Mouse (Mus musculus) forebrain, embryonic 16.5 days (tissue): ENCODE data around the gene Wbp1l. TPM values are rescaled to one million over a fixed set of nuclear protein-coding genes. Genes with fewer than 3 reads are reported as not detected.

Experiments used
- ATAC-seq: fragments of 200-750 bp; cut with Nextera tagmentation; 2 replicates; pipeline ENCODE4 v1.8.0; 2017; ENCODE audit warnings: mild to moderate bottlenecking, moderate library complexity
- H3K27ac ChIP-seq: fragments of 300-500 bp; sonication (generic); 2 replicates; pipeline ENCODE4 v1.5.1; 2014; ENCODE audit warnings: low read length, control low read depth
- H3K27me3 ChIP-seq: fragments of 300-500 bp; sonication (generic); replicated peaks from 2 replicates; pipeline ENCODE4 v1.6.1; 2014; ENCODE audit warnings: low read length; ENCODE audit not compliant: control insufficient read depth, insufficient read depth
- H3K36me3 ChIP-seq: fragments of 300-500 bp; sonication (generic); 2 replicates; pipeline ENCODE4 v1.6.1; 2014; ENCODE audit not compliant: control insufficient read depth, insufficient read depth
- H3K4me1 ChIP-seq: fragments of 300-500 bp; sonication (generic); replicated peaks from 2 replicates; pipeline ENCODE4 v1.6.1; 2014; ENCODE audit warnings: low read length; ENCODE audit not compliant: control insufficient read depth, insufficient read depth
- H3K4me2 ChIP-seq: fragments of 300-500 bp; sonication (generic); 2 replicates; pipeline ENCODE4 v1.6.1; 2014; ENCODE audit warnings: mild to moderate bottlenecking, low read length, control low read depth
- H3K4me3 ChIP-seq: fragments of 300-500 bp; sonication (generic); replicated peaks from 2 replicates; pipeline ENCODE4 v1.5.1; 2014; ENCODE audit warnings: mild to moderate bottlenecking, low read length, control low read depth
- H3K9ac ChIP-seq: fragments of 300-500 bp; sonication (generic); replicated peaks from 2 replicates; pipeline ENCODE4 v1.6.1; 2014; ENCODE audit warnings: low read depth, low read length, control low read depth
- H3K9me3 ChIP-seq: fragments of 300-500 bp; sonication (generic); 2 replicates; pipeline ENCODE4 v1.6.1; 2016; ENCODE audit warnings: low read length; ENCODE audit not compliant: control insufficient read depth
- WGBS: fragments of 180-500 bp; shearing (Covaris S2); extraction: QIAGEN DNeasy Blood & Tissue Kit; methylation state at CpG from one replicate; pipeline ENCODE4 v1.1.7; 2014; 5-methylcytosine and 5-hydroxymethylcytosine counted together
- polyA plus RNA-seq: library from polyadenylated mRNA; unstranded; fragments of >200 nt; fragmentation: Nextera tagmentation; extraction: Ambion mirVana; gene quantifications from 2 replicates; pipeline ENCODE4 v1.2.1, GENCODE M21; 2015

Gene Wbp1l
- polyA plus RNA-seq, 1 experiment from 2014 or later: 39.1 TPM

- Histone ChIP-seq H3K4me3 (no peak overlapping the region), H3K9me3 (no peaks in the 10 kb centered on the region), H3K36me3 (no peaks in the 10 kb centered on the region), H3K4me2 (no peak overlapping the region), H3K9ac (no peak overlapping the region), H3K27ac (no peak overlapping the region), H3K4me1 (peaks cover 31% of the 10 kb centered on the region), H3K27me3 (no peaks in the 10 kb centered on the region)
- ATAC-seq: no peak
- 78% methylated on average over 3 of the region's 3 CpGs for WGBS
These were observed 48.4 kb downstream of the Wbp1l start for GRCm38 (mm10) chr19:46647254-46647653.

GRCm38 (mm10) chr19:46647850-46648249 lies 49.0 kb downstream of the Wbp1l start:
- Histone ChIP-seq H3K27me3 (no peaks in the 10 kb centered on the region), H3K36me3 (no peaks in the 10 kb centered on the region), H3K27ac (no peak overlapping the region), H3K9ac (no peak overlapping the region), H3K4me3 (no peak overlapping the region), H3K4me2 (no peak overlapping the region), H3K4me1 (peaks cover 30% of the 10 kb centered on the region), H3K9me3 (no peaks in the 10 kb centered on the region)
- no peak for ATAC-seq
- WGBS: 83% methylated on average over 8 of the region's 8 CpGs

- Histone ChIP-seq H3K4me1 (peaks cover 23% of the 10 kb centered on the region), H3K9me3 (no peaks in the 10 kb centered on the region), H3K4me3 (no peak overlapping the region), H3K9ac (no peak overlapping the region), H3K36me3 (no peaks in the 10 kb centered on the region; the same call in 1 of the 2 replicates), H3K27ac (no peak overlapping the region), H3K4me2 (no peak overlapping the region), H3K27me3 (no peaks in the 10 kb centered on the region)
- no peak for ATAC-seq
- WGBS: 95% methylated on average over 14 of the region's 14 CpGs
These were observed 49.7 kb downstream of the Wbp1l start for GRCm38 (mm10) chr19:46648565-46648964.

GRCm38 (mm10) chr19:46653188-46653587 lies 54.3 kb downstream of the Wbp1l start:
- no peak overlapping the region for H3K9ac ChIP-seq
- no peak overlapping the region for H3K4me3 ChIP-seq
- peaks cover 10% of the 10 kb centered on the region for H3K36me3 ChIP-seq
- WGBS: 85% methylated on average over 5 of the region's 5 CpGs
- no peaks in the 10 kb centered on the region for H3K9me3 ChIP-seq
- no peaks in the 10 kb centered on the region for H3K27me3 ChIP-seq
- no peak overlapping the region for H3K4me2 ChIP-seq
- no peak overlapping the region for H3K27ac ChIP-seq
- no peak for ATAC-seq
- no peaks in the 10 kb centered on the region for H3K4me1 ChIP-seq

- WGBS: 96% methylated on average over 14 of the region's 14 CpGs
- Histone ChIP-seq H3K9ac (no peak overlapping the region), H3K4me2 (no peak overlapping the region), H3K36me3 (peaks cover 10% of the 10 kb centered on the region), H3K9me3 (no peaks in the 10 kb centered on the region), H3K27ac (no peak overlapping the region), H3K27me3 (no peaks in the 10 kb centered on the region), H3K4me3 (no peak overlapping the region), H3K4me1 (no peaks in the 10 kb centered on the region)
- ATAC-seq: no peak
These were observed 54.8 kb downstream of the Wbp1l start for GRCm38 (mm10) chr19:46653616-46654235.

GRCm38 (mm10) chr19:46655626-46656025 lies 56.7 kb downstream of the Wbp1l start:
- no peak overlapping the region for H3K4me2 ChIP-seq
- H3K9me3 ChIP-seq: no peaks in the 10 kb centered on the region
- no peak overlapping the region for H3K4me3 ChIP-seq
- H3K27ac ChIP-seq: no peak overlapping the region
- H3K36me3 ChIP-seq: peaks cover 10% of the 10 kb centered on the region
- H3K4me1 ChIP-seq: no peaks in the 10 kb centered on the region
- ATAC-seq: no peak
- WGBS: 94% methylated on average over 10 of the region's 10 CpGs
- no peak overlapping the region for H3K9ac ChIP-seq
- no peaks in the 10 kb centered on the region for H3K27me3 ChIP-seq

- peaks cover 10% of the 10 kb centered on the region for H3K36me3 ChIP-seq
- WGBS: 94% methylated on average over 21 of the region's 21 CpGs
- no peak for ATAC-seq
These were observed 57.4 kb downstream of the Wbp1l start for GRCm38 (mm10) chr19:46656151-46656840.

GRCm38 (mm10) chr19:46657339-46658020 lies 58.6 kb downstream of the Wbp1l start:
- H3K27me3 ChIP-seq: no peaks in the 10 kb centered on the region
- H3K4me1 ChIP-seq: no peaks in the 10 kb centered on the region
- H3K4me3 ChIP-seq: no peak overlapping the region
- no peaks in the 10 kb centered on the region for H3K9me3 ChIP-seq
- ATAC-seq: no peak
- no peak overlapping the region for H3K4me2 ChIP-seq
- no peak overlapping the region for H3K9ac ChIP-seq
- peaks cover 10% of the 10 kb centered on the region for H3K36me3 ChIP-seq
- H3K27ac ChIP-seq: no peak overlapping the region
- 99% methylated on average over 3 of the region's 3 CpGs for WGBS

More at GRCm38 (mm10) chr19:46656151-46656840, 57.4 kb downstream of the Wbp1l start:
- Histone ChIP-seq H3K4me1 (no peaks in the 10 kb centered on the region), H3K9me3 (no peaks in the 10 kb centered on the region), H3K27me3 (no peaks in the 10 kb centered on the region), H3K9ac (no peak overlapping the region), H3K4me2 (no peak overlapping the region), H3K27ac (no peak overlapping the region), H3K4me3 (no peak overlapping the region)

GRCm38 (mm10) chr19:46658348-46658747 lies 59.5 kb downstream of the Wbp1l start:
- Histone ChIP-seq H3K27ac (no peak overlapping the region), H3K4me2 (no peak overlapping the region), H3K36me3 (peaks cover 10% of the 10 kb centered on the region), H3K27me3 (no peaks in the 10 kb centered on the region), H3K9ac (no peak overlapping the region), H3K9me3 (no peaks in the 10 kb centered on the region), H3K4me1 (no peaks in the 10 kb centered on the region), H3K4me3 (no peak overlapping the region)
- ATAC-seq: no peak
- WGBS: 97% methylated on average over 7 of the region's 7 CpGs
